Mouse (Mus musculus) ES-E14 (cell line): ENCODE results near the gene Sorcs2. TPM values are rescaled to one million over a fixed set of nuclear protein-coding genes. Genes with fewer than 3 reads are reported as not detected.

ENCODE experiments used
- DNase-seq: peaks from one replicate; pipeline ENCODE4 v3.0.0-alpha.2; 2013; ENCODE audit warnings: low read depth, low spot score
- H3K27ac ChIP-seq: 2 replicates; pipeline ENCODE4 v1.5.1; 2012; ENCODE audit warnings: low read depth, mild to moderate bottlenecking, low read length, moderate library complexity, mixed read lengths; ENCODE audit not compliant: poor library complexity, insufficient read depth, severe bottlenecking
- H3K36me3 ChIP-seq: 2 replicates; pipeline ENCODE4 v1.6.1; 2012; ENCODE audit warnings: mild to moderate bottlenecking, low read length, moderate library complexity, mixed read lengths; ENCODE audit not compliant: control insufficient read depth, poor library complexity, insufficient read depth, severe bottlenecking
- H3K4me1 ChIP-seq, 2 experiments: fragments of 150-350 bp in 1 of 2; sonication (generic) in 1 of 2; 2 replicates each; pipeline ENCODE4 v1.6.1; 2012; ENCODE audit warnings: low read length in 2 of 2, mild to moderate bottlenecking in 1 of 2, mixed read lengths in 1 of 2; ENCODE audit not compliant: control insufficient read depth in 2 of 2, insufficient read depth in 2 of 2, poor library complexity in 1 of 2
- H3K4me3 ChIP-seq, 2 experiments: fragments of 150-350 bp in 1 of 2; sonication (generic) in 1 of 2; 2 replicates each; pipeline ENCODE4 v1.5.1; 2012; ENCODE audit warnings: low read length in 2 of 2, low read depth in 1 of 2, mild to moderate bottlenecking in 1 of 2, mixed read lengths in 1 of 2; ENCODE audit not compliant: insufficient read depth in 1 of 2, poor library complexity in 1 of 2, severe bottlenecking in 1 of 2
- H3K9ac ChIP-seq: 2 replicates; pipeline ENCODE4 v1.6.1; 2012; ENCODE audit warnings: low read depth, mild to moderate bottlenecking, low read length, mixed read lengths; ENCODE audit not compliant: poor library complexity, insufficient read depth, severe bottlenecking
- H3K9me3 ChIP-seq: fragments of 150-350 bp; sonication (generic); 2 replicates; pipeline ENCODE4 v1.6.1; 2012; ENCODE audit warnings: low read depth, mild to moderate bottlenecking, low read length; ENCODE audit not compliant: control insufficient read depth, insufficient read depth
- CHD2 ChIP-seq: IDR thresholded peaks from 2 replicates; pipeline ENCODE4 v1.6.1; 2014; ENCODE audit warnings: mild to moderate bottlenecking, low read depth, low read length, inconsistent platforms
- HCFC1 ChIP-seq: IDR thresholded peaks from 2 replicates; pipeline ENCODE4 v1.6.1; 2012; ENCODE audit warnings: low read length, inconsistent platforms, borderline replicate concordance; ENCODE audit not compliant: insufficient read depth
- MAFK ChIP-seq: IDR thresholded peaks from 2 replicates; pipeline ENCODE4 v1.6.1; 2014; ENCODE audit warnings: mild to moderate bottlenecking, low read depth, low read length, inconsistent platforms; ENCODE audit not compliant: insufficient read depth
- ZC3H11A ChIP-seq: IDR thresholded peaks from 2 replicates; pipeline ENCODE4 v1.6.1; 2012; ENCODE audit warnings: low read depth, mild to moderate bottlenecking, inconsistent platforms, low read length, borderline replicate concordance
- ZNF384 ChIP-seq: IDR thresholded peaks from 2 replicates; pipeline ENCODE4 v1.6.1; 2012; ENCODE audit warnings: low read depth, low read length, inconsistent platforms
- in situ Hi-C, 2 experiments: fragments of 600-800 bp; cut with MboI; formaldehyde crosslinking; loops; one replicate each; pipeline ENCODE4 v1.15.1; 2025; ENCODE audit warnings: low sequenced_read_pairs in 2 of 2, inconsistent platforms in 1 of 2; ENCODE audit not compliant: unreplicated experiment in 2 of 2
- total RNA-seq: library from RNA; depleted of rRNA; stranded (reverse); fragments of 300-350 nt; gene quantifications from 2 replicates; pipeline ENCODE4 v1.2.3, GENCODE M21; 2012

Sorcs2 gene
- total RNA-seq, 1 experiment = 5.4 TPM

- TF ChIP-seq HCFC1 (no peak), MAFK (no peak)
- Histone ChIP-seq H3K4me3 (no peak overlapping the region), H3K9me3 (no peaks in the 10 kb centered on the region), H3K27ac (no peak overlapping the region), H3K36me3 (no peaks in the 10 kb centered on the region), H3K9ac (no peak overlapping the region), H3K4me1 (no peaks in the 10 kb centered on the region)
- in situ Hi-C loops = no loop called here
- no peak for DNase-seq
Measured at GRCm38 (mm10) chr5:36130393-36131011, 267.4 kb downstream of the Sorcs2 start.

- in situ Hi-C loops = no loop called here
- no peak for DNase-seq
- Histone ChIP-seq H3K9ac (no peak overlapping the region), H3K9me3 (no peaks in the 10 kb centered on the region), H3K36me3 (no peaks in the 10 kb centered on the region), H3K4me1 (no peaks in the 10 kb centered on the region), H3K4me3 (no peak overlapping the region), H3K27ac (no peak overlapping the region)
- no peak for TF ChIP-seq ZNF384
- no peak for TF ChIP-seq ZC3H11A
- TF ChIP-seq MAFK = no peak
- TF ChIP-seq HCFC1 = no peak
- no peak for TF ChIP-seq CHD2
Measured at GRCm38 (mm10) chr5:36129661-36130060, 268.3 kb downstream of the Sorcs2 start.

- no peak overlapping the region for H3K4me3 ChIP-seq
- in situ Hi-C loops = no loop called here
- no peak for DNase-seq
- TF ChIP-seq ZNF384 (no peak), MAFK (no peak), CHD2 (no peak), HCFC1 (no peak), ZC3H11A (no peak)
- H3K9ac ChIP-seq = no peak overlapping the region
- no peaks in the 10 kb centered on the region for H3K4me1 ChIP-seq
- H3K36me3 ChIP-seq = no peaks in the 10 kb centered on the region
- H3K9me3 ChIP-seq = no peaks in the 10 kb centered on the region
- H3K27ac ChIP-seq = no peak overlapping the region
Measured at GRCm38 (mm10) chr5:36128513-36128912, 269.4 kb downstream of the Sorcs2 start.

- no peak for DNase-seq
- TF ChIP-seq MAFK (no peak), ZNF384 (no peak)
- Histone ChIP-seq H3K9ac (no peak overlapping the region), H3K9me3 (no peaks in the 10 kb centered on the region), H3K4me1 (no peaks in the 10 kb centered on the region), H3K4me3 (no peak overlapping the region), H3K27ac (no peak overlapping the region), H3K36me3 (no peaks in the 10 kb centered on the region)
- in situ Hi-C loops = no loop called here
Measured at GRCm38 (mm10) chr5:36124993-36125392, 272.9 kb downstream of the Sorcs2 start.

- in situ Hi-C loops = no loop called here
- H3K27ac ChIP-seq = no peak overlapping the region
Measured at GRCm38 (mm10) chr5:36122987-36123386, 275.0 kb downstream of the Sorcs2 start.

More at GRCm38 (mm10) chr5:36122987-36123386, 275.0 kb downstream of the Sorcs2 start:
- Histone ChIP-seq H3K9me3 (no peaks in the 10 kb centered on the region), H3K4me1 (no peaks in the 10 kb centered on the region), H3K36me3 (no peaks in the 10 kb centered on the region), H3K4me3 (no peak overlapping the region), H3K9ac (no peak overlapping the region)
- DNase-seq = no peak
- TF ChIP-seq ZNF384 (no peak), CHD2 (no peak), ZC3H11A (no peak), MAFK (no peak), HCFC1 (no peak)
